Mouse (Mus musculus): ENCODE results near the gene 2010300C02Rik.

2010300C02Rik gene

GRCm38 (mm10) chr1:37572528-37573272 is 147.2 kb downstream of the 2010300C02Rik start:
- DNase-seq (ENCODE audit: low spot score), result no peak

GRCm38 (mm10) chr1:37568379-37568778 is 151.5 kb downstream of the 2010300C02Rik start:
- no peak for DNase-seq (ENCODE audit: low spot score)

GRCm38 (mm10) chr1:37566754-37567153 is 153.1 kb downstream of the 2010300C02Rik start:
- no peak for DNase-seq (ENCODE audit: low spot score)

- no peak for DNase-seq (ENCODE audit: low spot score)
Observed at GRCm38 (mm10) chr1:37566344-37566743, 153.5 kb downstream of the 2010300C02Rik start.

GRCm38 (mm10) chr1:37565396-37565795 is 154.5 kb downstream of the 2010300C02Rik start:
- DNase-seq (ENCODE audit: low spot score), result no peak

GRCm38 (mm10) chr1:37561955-37562354 is 157.9 kb downstream of the 2010300C02Rik start:
- no peak for DNase-seq (ENCODE audit: low spot score)
